Mouse (Mus musculus) neural tube, embryonic 15.5 days (tissue): ENCODE measurements around the gene Gm49345. TPM values are rescaled to one million over a fixed set of nuclear protein-coding genes. Genes with fewer than 3 reads are reported as not detected.
A peak's percentile ranks its signal among the peaks of the same experiment; 100 is the strongest.
"Not testable (repeated sequence)": the region's sequence is repeated elsewhere in the genome, so short reads cannot be mapped to it uniquely, and the experiment has no call there.

Experiments used
- ATAC-seq: fragments of 200-750 bp; cut with Nextera tagmentation; 2 replicates; pipeline ENCODE4 v1.8.0; 2017; ENCODE audit warnings: mild to moderate bottlenecking, moderate TSS enrichment, moderate library complexity; ENCODE audit not compliant: low FRiP score
- H3K27ac ChIP-seq: fragments of 300-500 bp; sonication (generic); replicated peaks from 2 replicates; pipeline ENCODE4 v1.5.1; 2015; ENCODE audit warnings: mild to moderate bottlenecking, inconsistent platforms
- H3K27me3 ChIP-seq: fragments of 300-500 bp; sonication (generic); replicated peaks from 2 replicates; pipeline ENCODE4 v1.6.1; 2015; ENCODE audit warnings: inconsistent platforms
- H3K36me3 ChIP-seq: fragments of 300-500 bp; sonication (generic); 2 replicates; pipeline ENCODE4 v1.6.1; 2015; ENCODE audit warnings: inconsistent platforms
- H3K4me1 ChIP-seq: fragments of 300-500 bp; sonication (generic); 2 replicates; pipeline ENCODE4 v1.6.1; 2015; ENCODE audit warnings: inconsistent platforms
- H3K4me2 ChIP-seq: fragments of 300-500 bp; sonication (generic); 2 replicates; pipeline ENCODE4 v1.6.1; 2015; ENCODE audit warnings: inconsistent platforms, mild to moderate bottlenecking, moderate library complexity
- H3K4me3 ChIP-seq: fragments of 300-500 bp; sonication (generic); replicated peaks from 2 replicates; pipeline ENCODE4 v1.5.1; 2015; ENCODE audit warnings: mild to moderate bottlenecking, inconsistent platforms
- H3K9ac ChIP-seq: fragments of 300-500 bp; sonication (generic); replicated peaks from 2 replicates; pipeline ENCODE4 v1.6.1; 2015; ENCODE audit warnings: mild to moderate bottlenecking, inconsistent platforms
- H3K9me3 ChIP-seq: fragments of 300-500 bp; sonication (generic); replicated peaks from 2 replicates; pipeline ENCODE4 v1.6.1; 2016; ENCODE audit warnings: inconsistent platforms
- WGBS: fragments of 180-500 bp; shearing (Covaris S2); methylation state at CpG from one replicate; pipeline ENCODE4 v1.1.7; 2015; ENCODE audit warnings: mixed read lengths; 5-methylcytosine and 5-hydroxymethylcytosine counted together
- polyA plus RNA-seq: library from polyadenylated mRNA; unstranded; fragments of >200 nt; fragmentation: Nextera tagmentation; extraction: Ambion mirVana; gene quantifications from 2 replicates; pipeline ENCODE4 v1.2.1, GENCODE M21; 2015

Gene Gm49345
- polyA plus RNA-seq: not detected in 2 replicates

DNA sequence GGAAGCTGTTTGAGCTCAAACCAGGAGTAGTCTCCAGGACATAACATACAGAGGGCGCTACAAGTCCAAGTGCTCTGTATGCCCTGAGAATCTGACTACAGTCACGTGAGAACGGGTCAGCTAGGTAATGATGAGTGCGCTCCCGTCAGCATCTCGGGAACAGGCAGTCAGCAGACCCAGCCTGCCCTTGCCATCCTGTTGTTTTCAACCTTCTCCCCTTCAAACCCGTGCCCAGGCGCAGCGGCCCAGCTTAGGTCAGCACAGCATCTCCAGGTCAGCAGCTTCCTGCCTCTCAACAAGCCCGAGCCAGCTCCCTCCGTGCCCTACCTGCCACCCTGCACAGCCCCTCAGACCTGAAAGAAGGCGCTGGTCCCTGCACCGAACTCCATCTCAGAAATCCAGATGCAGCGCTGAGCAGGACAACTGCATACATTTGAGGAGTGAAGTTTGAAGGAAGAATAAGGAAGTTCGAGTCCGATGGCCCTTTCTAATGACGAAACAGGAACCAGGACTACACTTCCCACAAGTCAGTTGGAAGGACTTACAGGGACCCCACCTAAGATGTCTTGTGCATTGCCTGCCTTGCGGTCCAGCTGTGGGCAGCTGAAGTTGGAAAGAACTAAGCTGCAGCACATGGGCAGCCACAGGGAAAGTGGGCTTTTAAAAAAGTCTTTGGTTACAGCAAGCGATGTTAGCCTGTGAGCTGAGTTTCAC lies at the start of gene Gm49345, which contains the start of gene Zfp729a:
Gm49345 (minus strand) TSS at position 476 of the 714 bp plus-strand sequence.
Zfp729a (minus strand) TSS at position 498 of the 714 bp plus-strand sequence.
- H3K9me3 ChIP-seq: no peaks in the 10 kb centered on the region
- no peaks in the 10 kb centered on the region for H3K27me3 ChIP-seq
- ATAC-seq: peak; percentile 99
- peak within 1 kb of the TSS; percentile 70 for H3K27ac ChIP-seq
- WGBS: under 1% methylated on average over 19 of the region's 19 CpGs
- H3K9ac ChIP-seq: peak within 1 kb of the TSS; percentile 76
- peaks cover 9% of the 10 kb centered on the region for H3K4me1 ChIP-seq
- H3K4me2 ChIP-seq: peak within 1 kb of the TSS; percentile 66
- no peaks in the 10 kb centered on the region for H3K36me3 ChIP-seq
- peak within 1 kb of the TSS; percentile 73 for H3K4me3 ChIP-seq

DNA sequence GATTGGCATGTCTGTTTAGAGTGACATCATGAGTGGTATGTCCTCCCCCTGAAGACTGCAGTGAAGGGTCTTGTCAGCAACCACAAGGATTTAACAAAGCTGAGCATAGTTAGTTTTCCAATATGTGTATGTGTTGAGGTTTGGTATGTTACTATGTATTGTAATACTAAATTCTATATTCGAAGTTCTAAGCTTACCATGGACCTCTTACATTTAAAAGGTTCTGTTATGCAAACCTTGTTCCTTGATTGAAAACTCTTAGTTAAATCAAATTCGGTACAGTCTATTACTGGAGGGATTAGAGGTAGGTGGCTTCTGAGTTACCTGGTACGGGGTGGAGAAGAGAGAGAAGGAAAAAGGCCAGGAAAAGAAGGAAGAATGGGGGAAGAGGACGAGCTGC lies 49.4 kb upstream of the Gm49345 start, which contains the start of gene Zfp738:
Zfp738 (minus strand) TSS at position 101 of the 400 bp plus-strand sequence.
- no peak within 1 kb of the TSS for H3K27ac ChIP-seq
- no peaks in the 10 kb centered on the region for H3K9me3 ChIP-seq
- no peaks in the 10 kb centered on the region for H3K27me3 ChIP-seq
- H3K9ac ChIP-seq: no peak within 1 kb of the TSS
- 85% methylated on average over 4 of the region's 4 CpGs for WGBS
- H3K4me3 ChIP-seq: no peak within 1 kb of the TSS
- peaks cover 9% of the 10 kb centered on the region for H3K4me1 ChIP-seq
- H3K36me3 ChIP-seq: no peaks in the 10 kb centered on the region
- no peak for ATAC-seq
- no peak within 1 kb of the TSS for H3K4me2 ChIP-seq

DNA sequence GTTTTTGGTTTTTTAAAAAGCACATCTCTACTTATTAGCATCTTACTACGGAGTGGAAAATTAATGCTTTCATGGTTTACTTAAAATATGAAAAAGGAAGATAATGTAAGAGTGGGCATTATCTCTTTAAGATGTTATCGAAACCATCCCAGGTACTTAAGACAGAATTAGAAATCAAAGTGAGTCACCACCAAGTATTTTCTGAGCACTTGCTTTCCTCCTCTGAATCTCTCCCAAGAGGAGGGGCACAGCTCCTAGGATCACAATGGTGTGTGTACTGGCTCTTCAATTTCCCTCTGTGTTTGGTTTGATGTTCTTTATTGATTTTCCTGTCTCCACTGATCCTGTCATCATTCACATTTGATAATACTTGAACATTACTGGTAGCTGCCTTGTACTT lies 46.3 kb upstream of the Gm49345 start:
- peak; percentile 65 for ATAC-seq
- 61% methylated on average over 2 of the region's 2 CpGs for WGBS

DNA sequence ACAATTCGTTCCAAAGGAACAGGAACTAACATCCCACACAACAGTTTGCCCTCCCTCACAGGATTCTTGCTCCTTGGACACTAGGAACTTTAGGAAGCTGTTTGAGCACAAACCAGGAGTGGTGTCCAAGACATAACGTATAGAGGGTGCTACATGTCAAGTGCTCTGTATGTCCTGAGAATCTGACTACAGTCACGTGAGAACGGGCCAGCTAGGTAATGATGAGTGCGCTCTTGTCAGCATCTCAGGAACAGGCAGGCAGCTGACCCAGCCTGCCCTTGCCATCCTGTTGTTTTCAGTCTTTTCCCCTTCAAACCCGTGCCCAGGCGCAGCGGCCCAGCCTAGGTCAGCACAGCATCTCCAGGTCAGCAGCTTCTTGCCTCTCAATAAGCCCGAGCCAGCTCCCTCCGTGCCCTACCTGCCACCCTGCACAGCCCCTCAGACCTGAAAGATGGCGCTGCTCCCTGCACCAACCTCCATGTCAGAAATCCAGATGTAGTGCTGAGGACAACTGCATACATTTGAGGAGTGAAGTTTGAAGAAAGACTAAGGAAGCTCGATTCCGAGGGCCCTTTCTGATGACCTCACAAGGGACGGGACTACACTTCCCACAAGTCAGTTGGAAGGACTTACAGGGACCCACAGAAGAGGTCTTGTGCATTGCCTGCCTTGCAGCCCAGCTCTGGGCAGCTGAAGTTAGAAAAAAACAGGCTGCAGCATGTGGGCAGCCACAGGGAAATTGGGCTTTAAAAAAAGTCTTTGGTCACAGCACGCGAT lies 45.6 kb upstream of the Gm49345 start:
- H3K27ac ChIP-seq: peak overlapping the region; percentile 56; the same call in 1 of the 2 replicates
- H3K36me3 ChIP-seq, H3K9me3 ChIP-seq, H3K27me3 ChIP-seq, H3K4me1 ChIP-seq: not testable (repeated sequence)
- WGBS: 12% methylated on average over 16 of the region's 16 CpGs
- ATAC-seq: peak; percentile 100
- H3K9ac ChIP-seq: peak overlapping the region; percentile 79
- H3K4me2 ChIP-seq: peak overlapping the region; percentile 81
- peak overlapping the region; percentile 79 for H3K4me3 ChIP-seq

More for the DNA sequence above, 46.3 kb upstream of the Gm49345 start:
- H3K27me3 ChIP-seq, H3K9me3 ChIP-seq, H3K36me3 ChIP-seq, H3K4me1 ChIP-seq, H3K9ac ChIP-seq, H3K27ac ChIP-seq: not testable (repeated sequence)
- Histone ChIP-seq H3K4me3 (peak overlapping the region; percentile 79), H3K4me2 (peak overlapping the region; percentile 81)

DNA sequence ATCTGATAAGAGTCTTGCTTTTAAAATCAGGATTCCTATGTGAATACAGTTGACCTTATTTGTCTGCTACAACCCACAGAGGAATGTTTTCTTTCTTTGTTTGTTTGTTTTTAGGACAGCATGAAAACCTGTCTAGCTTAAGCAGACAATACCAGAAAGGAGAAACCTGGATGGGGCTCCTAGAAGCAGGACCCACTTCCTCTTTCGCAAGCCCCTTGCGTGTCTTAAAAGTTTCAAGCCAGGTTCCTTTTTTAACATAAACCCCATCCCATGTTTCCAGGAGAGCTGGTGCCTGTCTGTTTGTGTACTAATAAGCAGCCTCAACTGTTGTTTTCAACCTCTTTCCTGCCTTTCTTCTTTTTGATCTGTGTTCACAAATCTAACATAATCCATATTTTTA lies 37.3 kb upstream of the Gm49345 start:
- no peak overlapping the region for H3K4me2 ChIP-seq
- ATAC-seq: no peak
- no peaks in the 10 kb centered on the region for H3K27me3 ChIP-seq
- H3K27ac ChIP-seq: no peak overlapping the region
- no peak overlapping the region for H3K4me3 ChIP-seq
- H3K36me3 ChIP-seq: peaks cover 14% of the 10 kb centered on the region
- H3K9me3 ChIP-seq: no peaks in the 10 kb centered on the region
- H3K9ac ChIP-seq: no peak overlapping the region
- H3K4me1 ChIP-seq: no peaks in the 10 kb centered on the region
- 99% methylated on average over 2 of the region's 2 CpGs for WGBS

DNA sequence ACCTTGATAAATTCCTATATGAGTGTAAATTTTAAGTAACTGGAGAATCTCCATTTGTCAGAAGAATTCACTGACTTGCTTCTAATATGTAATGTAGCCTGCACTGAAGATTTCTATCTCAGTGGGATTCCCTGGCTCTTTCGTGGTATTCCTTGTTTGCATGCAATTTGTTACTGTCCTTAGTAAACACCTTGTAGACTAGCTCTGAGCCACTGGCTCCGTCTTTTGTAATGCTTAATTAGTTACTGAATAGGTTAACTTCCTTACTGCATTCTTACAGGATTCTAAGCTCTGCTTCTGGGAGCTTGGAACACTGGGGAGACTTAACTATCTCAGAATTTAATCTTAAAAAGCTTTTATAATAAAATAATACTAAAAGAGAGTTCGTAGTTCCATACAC lies 14.9 kb upstream of the Gm49345 start:
- Histone ChIP-seq H3K4me1 (no peaks in the 10 kb centered on the region), H3K36me3 (no peaks in the 10 kb centered on the region), H3K4me3 (no peak overlapping the region), H3K9ac (no peak overlapping the region), H3K4me2 (no peak overlapping the region), H3K27ac (no peak overlapping the region), H3K27me3 (no peaks in the 10 kb centered on the region), H3K9me3 (no peaks in the 10 kb centered on the region)
- WGBS: 40% methylated on average over 3 of the region's 3 CpGs
- ATAC-seq: no peak

DNA sequence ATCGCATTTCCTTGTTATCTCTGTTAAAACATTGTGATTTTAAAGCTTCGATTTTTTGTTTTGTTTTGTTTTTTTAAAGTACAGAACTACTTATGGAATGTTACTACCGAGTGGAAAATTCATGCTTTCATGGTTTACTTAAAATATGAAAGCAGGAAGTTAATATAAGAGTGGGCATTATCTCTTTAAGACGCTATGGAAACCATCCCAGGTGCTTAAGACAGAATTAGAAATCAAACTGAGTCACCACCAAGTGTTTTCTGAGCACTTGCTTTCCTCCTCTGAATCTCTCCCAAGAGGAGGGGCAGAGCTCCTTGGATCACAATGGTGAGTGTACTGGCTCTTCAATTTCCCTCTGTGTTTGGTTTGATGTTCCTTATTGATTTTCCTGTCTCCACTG lies 27.5 kb downstream of the Gm49345 start:
- Histone ChIP-seq H3K4me1 (peaks cover 8% of the 10 kb centered on the region), H3K27me3 (no peaks in the 10 kb centered on the region), H3K4me3 (no peak overlapping the region), H3K9me3 (no peaks in the 10 kb centered on the region), H3K36me3 (no peaks in the 10 kb centered on the region; the same call in 1 of the 2 replicates), H3K27ac (no peak overlapping the region), H3K4me2 (peak overlapping the region; percentile 60), H3K9ac (no peak overlapping the region)
- WGBS: 92% methylated on average over 4 of the region's 4 CpGs
- ATAC-seq: no peak

DNA sequence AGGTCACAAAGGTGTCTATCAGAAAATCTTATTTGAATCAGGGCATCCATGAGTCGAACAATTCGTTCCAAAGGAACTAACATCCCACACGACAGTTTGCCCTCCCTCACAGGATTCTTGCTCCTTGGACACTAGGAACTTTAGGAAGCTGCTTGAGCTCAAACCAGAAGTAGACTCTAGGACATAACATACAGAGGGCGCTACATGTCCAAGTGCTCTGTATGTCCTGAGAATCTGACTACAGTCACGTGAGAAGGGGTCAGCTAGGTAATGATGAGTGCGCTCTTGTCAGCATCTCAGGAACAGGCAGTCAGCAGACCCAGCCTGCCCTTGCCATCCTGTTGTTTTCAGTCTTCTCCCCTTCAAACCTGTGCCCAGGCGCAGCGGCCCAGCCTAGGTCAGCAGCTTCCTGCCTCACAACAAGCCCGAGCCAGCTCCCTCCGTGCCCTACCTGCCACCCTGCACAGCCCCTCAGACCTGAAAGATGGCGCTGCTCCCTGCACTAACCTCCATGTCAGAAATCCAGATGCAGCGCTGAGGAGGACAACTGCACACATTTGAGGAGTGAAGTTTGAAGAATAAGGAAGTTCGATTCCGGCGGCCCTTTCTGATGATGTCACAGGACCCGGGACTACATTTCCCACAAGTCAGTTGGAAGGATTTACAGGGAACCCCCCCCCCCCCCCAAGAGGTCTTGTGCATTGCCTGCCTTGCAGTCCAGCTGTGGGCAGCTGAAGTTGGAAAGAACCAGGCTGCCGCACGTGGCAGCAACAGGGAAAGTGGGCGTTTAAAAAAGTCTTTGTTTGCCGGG lies 28.3 kb downstream of the Gm49345 start, which contains the start of gene Zfp729b:
Zfp729b (minus strand) TSS at position 642 of the 811 bp plus-strand sequence.
- peaks cover 8% of the 10 kb centered on the region for H3K4me1 ChIP-seq
- H3K4me3 ChIP-seq: peak within 1 kb of the TSS; percentile 82
- H3K4me2 ChIP-seq: peak within 1 kb of the TSS; percentile 60
- peak within 1 kb of the TSS; percentile 76 for H3K9ac ChIP-seq
- peak within 1 kb of the TSS; percentile 82 for H3K27ac ChIP-seq
- H3K27me3 ChIP-seq: no peaks in the 10 kb centered on the region
- no peaks in the 10 kb centered on the region for H3K9me3 ChIP-seq
- WGBS: 3% methylated on average over 20 of the region's 20 CpGs
- no peaks in the 10 kb centered on the region; the same call in 1 of the 2 replicates for H3K36me3 ChIP-seq
- peak; percentile 98 for ATAC-seq

DNA sequence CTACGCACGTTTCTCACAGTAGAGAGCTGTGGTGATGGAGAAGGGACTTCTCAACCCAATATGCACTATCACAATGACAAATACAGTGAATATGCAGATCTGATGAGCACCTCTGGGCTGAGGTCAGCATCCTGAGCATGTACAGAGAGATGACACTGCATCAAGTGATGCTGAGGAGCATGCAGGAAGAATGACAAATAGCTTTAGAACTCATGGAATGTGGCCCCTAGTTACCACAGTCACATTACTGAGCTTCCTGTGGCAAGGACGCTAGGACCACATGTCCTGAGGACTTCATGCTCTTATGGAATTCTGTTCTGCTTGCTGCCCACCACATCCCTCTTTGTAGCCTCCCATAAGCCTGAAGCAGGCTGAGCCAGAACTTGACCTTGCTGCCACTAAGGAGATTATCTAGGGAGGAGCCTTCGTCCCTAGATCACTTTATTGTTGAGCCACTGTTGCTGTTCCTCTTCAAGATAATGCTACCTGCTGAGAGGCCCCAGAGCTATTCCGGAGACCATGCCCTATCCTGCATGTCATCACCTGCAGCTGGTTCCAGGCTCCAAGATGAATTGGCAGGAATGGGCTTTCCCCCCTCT lies 64.9 kb downstream of the Gm49345 start:
- ATAC-seq: no peak
- H3K27me3 ChIP-seq: no peaks in the 10 kb centered on the region
- H3K4me1 ChIP-seq: no peaks in the 10 kb centered on the region
- H3K27ac ChIP-seq: no peak overlapping the region
- H3K4me3 ChIP-seq: no peak overlapping the region
- no peaks in the 10 kb centered on the region for H3K9me3 ChIP-seq
- no peak overlapping the region for H3K9ac ChIP-seq
- no peaks in the 10 kb centered on the region for H3K36me3 ChIP-seq
- H3K4me2 ChIP-seq: no peak overlapping the region
- 77% methylated on average over 5 of the region's 5 CpGs for WGBS

DNA sequence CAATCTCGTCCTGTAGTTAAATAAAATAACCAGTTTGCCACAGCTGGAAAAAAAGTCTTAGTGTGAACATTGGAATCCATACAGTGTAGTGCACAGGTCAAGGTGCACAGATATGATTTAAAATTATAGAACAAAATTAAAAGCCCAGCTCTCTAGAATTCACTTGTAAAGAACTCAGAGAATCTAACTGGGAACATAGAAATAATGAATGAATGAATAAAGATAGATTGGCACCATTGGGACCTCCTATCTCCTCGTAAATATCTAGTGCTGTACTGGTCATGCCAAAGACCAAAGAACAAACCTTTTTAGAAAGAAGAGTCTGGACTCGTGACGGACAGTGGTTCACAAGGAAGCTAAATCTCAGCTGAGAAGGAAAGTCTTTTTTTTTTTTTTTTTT lies 83.8 kb downstream of the Gm49345 start, which contains the start of gene Zfp748:
Zfp748 (minus strand) TSS at position 101 of the 400 bp plus-strand sequence.
- peak; percentile 12; the same call in 1 of the 2 replicates for ATAC-seq

More for the DNA sequence above, 83.8 kb downstream of the Gm49345 start, which contains the start of gene Zfp748:
- 84% methylated on average over 4 of the region's 4 CpGs for WGBS
- no peaks in the 10 kb centered on the region for H3K9me3 ChIP-seq
- H3K27ac ChIP-seq: peak within 1 kb of the TSS; percentile 85
- peak within 1 kb of the TSS; percentile 74 for H3K4me3 ChIP-seq
- H3K4me2 ChIP-seq: peak within 1 kb of the TSS; percentile 69
- H3K4me1 ChIP-seq: peaks cover 16% of the 10 kb centered on the region
- peak within 1 kb of the TSS; percentile 76 for H3K9ac ChIP-seq
- no peaks in the 10 kb centered on the region for H3K36me3 ChIP-seq
- no peaks in the 10 kb centered on the region for H3K27me3 ChIP-seq
